Mouse (Mus musculus) CH12.LX (cell line): ENCODE measurements around the gene Zdhhc21. TPM values are rescaled to one million over a fixed set of nuclear protein-coding genes. Genes with fewer than 3 reads are reported as not detected.

Experiments
- DNase-seq: peaks from one replicate; pipeline ENCODE4 v3.0.0-alpha.2; 2013; ENCODE audit errors: extremely low read depth
- H3K27ac ChIP-seq: 2 replicates; pipeline ENCODE4 v1.5.1; 2012; ENCODE audit warnings: low read depth, mild to moderate bottlenecking, control low read depth, moderate library complexity; ENCODE audit not compliant: insufficient read depth
- H3K27me3 ChIP-seq: replicated peaks from 2 replicates; pipeline ENCODE3; 2012; ENCODE audit warnings: inconsistent platforms
- H3K36me3 ChIP-seq, 2 experiments: replicated peaks in 1 of 2; 2 replicates each; pipeline versions ENCODE3 to v1.6.1; 2012; ENCODE audit warnings: inconsistent platforms in 1 of 2, low read length in 1 of 2, mild to moderate bottlenecking in 1 of 2, mixed read lengths in 1 of 2, moderate library complexity in 1 of 2; ENCODE audit not compliant: control insufficient read depth in 1 of 2, insufficient read depth in 1 of 2
- H3K4me1 ChIP-seq, 2 experiments: 2 replicates each; pipeline ENCODE4 v1.6.1; 2012; ENCODE audit warnings: inconsistent platforms in 1 of 2, moderate library complexity in 1 of 2; ENCODE audit not compliant: insufficient read depth in 2 of 2, control insufficient read depth in 1 of 2
- H3K4me2 ChIP-seq: 2 replicates; pipeline ENCODE4 v1.6.1; 2012; ENCODE audit warnings: low read depth, mild to moderate bottlenecking, control low read depth; ENCODE audit not compliant: poor library complexity, insufficient read depth, severe bottlenecking
- H3K4me3 ChIP-seq, 3 experiments: fragments of 150-350 bp in 1 of 3; sonication (generic) in 1 of 3; replicated peaks in 1 of 3; 2 replicates each; pipeline versions ENCODE3 to v1.5.1; 2011 to 2012; ENCODE audit warnings: low read depth in 2 of 3, low read length in 2 of 3, mild to moderate bottlenecking in 2 of 3, moderate library complexity in 2 of 3, control low read depth in 1 of 3, improper control_type of control experiment in 1 of 3, inconsistent platforms in 1 of 3, mixed read lengths in 1 of 3; ENCODE audit not compliant: poor library complexity in 1 of 3
- H3K79me2 ChIP-seq: replicated peaks from 2 replicates; pipeline ENCODE4 v1.6.1; 2012; ENCODE audit warnings: mild to moderate bottlenecking, moderate library complexity; ENCODE audit not compliant: control insufficient read depth, poor library complexity, insufficient read depth, severe bottlenecking; ENCODE audit errors: extremely low read depth
- H3K9ac ChIP-seq: 2 replicates; pipeline ENCODE4 v1.6.1; 2012; ENCODE audit warnings: low read depth, mild to moderate bottlenecking, control low read depth, moderate library complexity; ENCODE audit not compliant: insufficient read depth
- H3K9me3 ChIP-seq: replicated peaks from 2 replicates; pipeline ENCODE3; 2012; ENCODE audit warnings: low read length, inconsistent platforms, mixed read lengths
- CHD1 ChIP-seq: IDR thresholded peaks from 2 replicates; pipeline ENCODE4 v1.6.1; 2012; ENCODE audit warnings: low read depth, low read length, improper control_type of control experiment, inconsistent platforms
- CHD2 ChIP-seq: IDR thresholded peaks from 2 replicates; pipeline ENCODE4 v1.6.1; 2011; ENCODE audit warnings: low read length, improper control_type of control experiment
- CTCF ChIP-seq, 2 experiments: IDR thresholded peaks in 1 of 2; conservative IDR thresholded peaks in 1 of 2; 2 replicates each; pipeline ENCODE4 v1.5.1; 2011 to 2012; ENCODE audit warnings: low read depth in 2 of 2, low read length in 2 of 2, improper control_type of control experiment in 1 of 2, inconsistent platforms in 1 of 2, mild to moderate bottlenecking in 1 of 2, moderate library complexity in 1 of 2
- E2F4 ChIP-seq: IDR thresholded peaks from 2 replicates; pipeline ENCODE4 v1.6.1; 2011; ENCODE audit warnings: low read depth, low read length, improper control_type of control experiment; ENCODE audit not compliant: insufficient replicate concordance
- ELF1 ChIP-seq: IDR thresholded peaks from 2 replicates; pipeline ENCODE4 v1.6.1; 2014; ENCODE audit warnings: low read depth, mild to moderate bottlenecking, inconsistent platforms, low read length, improper control_type of control experiment
- ETS1 ChIP-seq: conservative IDR thresholded peaks from 2 replicates; pipeline ENCODE4 v1.6.1; 2012; ENCODE audit warnings: low read depth, mild to moderate bottlenecking, inconsistent platforms, low read length, improper control_type of control experiment, moderate library complexity
- HCFC1 ChIP-seq: IDR thresholded peaks from 2 replicates; pipeline ENCODE4 v1.6.1; 2012; ENCODE audit warnings: low read depth, mild to moderate bottlenecking, inconsistent platforms, low read length, improper control_type of control experiment
- IRF4 ChIP-seq: IDR thresholded peaks from 2 replicates; pipeline ENCODE4 v1.6.1; 2014; ENCODE audit warnings: low read depth, mild to moderate bottlenecking, inconsistent platforms, low read length, improper control_type of control experiment
- JUN ChIP-seq: IDR thresholded peaks from 2 replicates; pipeline ENCODE4 v1.6.1; 2011; ENCODE audit warnings: low read depth, mild to moderate bottlenecking, low read length, improper control_type of control experiment, moderate library complexity; ENCODE audit not compliant: insufficient read depth
- JUND ChIP-seq: conservative IDR thresholded peaks from 2 replicates; pipeline ENCODE4 v1.6.1; 2011; ENCODE audit warnings: low read depth, low read length, improper control_type of control experiment
- KAT2A ChIP-seq: IDR thresholded peaks from 2 replicates; pipeline ENCODE4 v1.6.1; 2012; ENCODE audit warnings: low read length, improper control_type of control experiment, inconsistent platforms; ENCODE audit not compliant: insufficient replicate concordance
- MAX ChIP-seq: IDR thresholded peaks from 2 replicates; pipeline ENCODE4 v1.6.1; 2011; ENCODE audit warnings: low read length, improper control_type of control experiment
- NELFE ChIP-seq: IDR thresholded peaks from 2 replicates; pipeline ENCODE4 v1.6.1; 2011; ENCODE audit warnings: low read depth, low read length, improper control_type of control experiment
- NRF1 ChIP-seq: IDR thresholded peaks from 2 replicates; pipeline ENCODE4 v1.6.1; 2014; ENCODE audit warnings: low read depth, mild to moderate bottlenecking, inconsistent platforms, low read length, improper control_type of control experiment, moderate library complexity
- POLR2A ChIP-seq: IDR thresholded peaks from 2 replicates; pipeline ENCODE4 v1.6.1; 2011; ENCODE audit warnings: low read depth, mild to moderate bottlenecking, improper control_type of control experiment, low read length
- POLR2AphosphoS2 ChIP-seq: IDR thresholded peaks from 2 replicates; pipeline ENCODE4 v1.6.1; 2011; ENCODE audit warnings: low read depth, low read length, improper control_type of control experiment
- SIN3A ChIP-seq: IDR thresholded peaks from 2 replicates; pipeline ENCODE4 v1.6.1; 2012; ENCODE audit warnings: low read length, improper control_type of control experiment, inconsistent platforms
- TBP ChIP-seq: conservative IDR thresholded peaks from 2 replicates; pipeline ENCODE4 v1.6.1; 2011; ENCODE audit warnings: low read depth, low read length, improper control_type of control experiment
- TCF12 ChIP-seq: IDR thresholded peaks from 2 replicates; pipeline ENCODE4 v1.6.1; 2014; ENCODE audit warnings: low read depth, mild to moderate bottlenecking, inconsistent platforms, low read length, improper control_type of control experiment
- UBTF ChIP-seq: IDR thresholded peaks from 2 replicates; pipeline ENCODE4 v1.6.1; 2012; ENCODE audit warnings: low read depth, mild to moderate bottlenecking, inconsistent platforms, low read length, improper control_type of control experiment, moderate library complexity
- USF1 ChIP-seq: IDR thresholded peaks from 2 replicates; pipeline ENCODE4 v1.6.1; 2014; ENCODE audit warnings: low read depth, mild to moderate bottlenecking, inconsistent platforms, low read length, improper control_type of control experiment
- USF2 ChIP-seq: conservative IDR thresholded peaks from 2 replicates; pipeline ENCODE4 v1.6.1; 2011; ENCODE audit warnings: low read depth, low read length, improper control_type of control experiment
- ZC3H11A ChIP-seq: IDR thresholded peaks from 2 replicates; pipeline ENCODE4 v1.6.1; 2012; ENCODE audit warnings: low read depth, mild to moderate bottlenecking, inconsistent platforms, low read length, improper control_type of control experiment
- ZNF384 ChIP-seq: IDR thresholded peaks from 2 replicates; pipeline ENCODE4 v1.6.1; 2012; ENCODE audit warnings: low read depth, low read length, improper control_type of control experiment, inconsistent platforms
- dilution Hi-C: fragments of 300-500 bp; cut with MboI; formaldehyde crosslinking; loops from 2 replicates; pipeline ENCODE4 v1.14.3; 2020; ENCODE audit warnings: low sequenced_read_pairs; ENCODE audit not compliant: extremely low pct_unique_long_range_greater_than_20kb, extremely low pct_ligation_motif_present
- in situ Hi-C: fragments of 300-500 bp; cut with MboI; formaldehyde crosslinking; loops from 3 replicates; pipeline ENCODE4 v1.14.3; 2019; ENCODE audit warnings: low sequenced_read_pairs, low pct_ligation_motif_present, low pct_unique_long_range_greater_than_20kb, mixed read lengths
- polyA plus RNA-seq: library from polyadenylated mRNA; unstranded; fragments of >175 nt; gene quantifications from 2 replicates; pipeline ENCODE4 v1.2.1, GENCODE M21; 2012; ENCODE audit warnings: low read depth; ENCODE audit not compliant: insufficient read length
- total RNA-seq, 2 experiments: library from RNA; depleted of rRNA; stranded (reverse); fragments of 300-350 nt in 1 of 2; fragments of >200 nt in 1 of 2; gene quantifications; 2 replicates each; pipeline ENCODE4 v1.2.3; 2012 to 2014

Gene Zdhhc21
- total RNA-seq (2012; rRNA removed) (8.3 and 10.3 TPM in 2 replicates), total RNA-seq (2014; rRNA removed) (14.0 and 15.0 TPM in 2 replicates), polyA plus RNA-seq (13.7 and 16.1 TPM in 2 replicates)

DNA sequence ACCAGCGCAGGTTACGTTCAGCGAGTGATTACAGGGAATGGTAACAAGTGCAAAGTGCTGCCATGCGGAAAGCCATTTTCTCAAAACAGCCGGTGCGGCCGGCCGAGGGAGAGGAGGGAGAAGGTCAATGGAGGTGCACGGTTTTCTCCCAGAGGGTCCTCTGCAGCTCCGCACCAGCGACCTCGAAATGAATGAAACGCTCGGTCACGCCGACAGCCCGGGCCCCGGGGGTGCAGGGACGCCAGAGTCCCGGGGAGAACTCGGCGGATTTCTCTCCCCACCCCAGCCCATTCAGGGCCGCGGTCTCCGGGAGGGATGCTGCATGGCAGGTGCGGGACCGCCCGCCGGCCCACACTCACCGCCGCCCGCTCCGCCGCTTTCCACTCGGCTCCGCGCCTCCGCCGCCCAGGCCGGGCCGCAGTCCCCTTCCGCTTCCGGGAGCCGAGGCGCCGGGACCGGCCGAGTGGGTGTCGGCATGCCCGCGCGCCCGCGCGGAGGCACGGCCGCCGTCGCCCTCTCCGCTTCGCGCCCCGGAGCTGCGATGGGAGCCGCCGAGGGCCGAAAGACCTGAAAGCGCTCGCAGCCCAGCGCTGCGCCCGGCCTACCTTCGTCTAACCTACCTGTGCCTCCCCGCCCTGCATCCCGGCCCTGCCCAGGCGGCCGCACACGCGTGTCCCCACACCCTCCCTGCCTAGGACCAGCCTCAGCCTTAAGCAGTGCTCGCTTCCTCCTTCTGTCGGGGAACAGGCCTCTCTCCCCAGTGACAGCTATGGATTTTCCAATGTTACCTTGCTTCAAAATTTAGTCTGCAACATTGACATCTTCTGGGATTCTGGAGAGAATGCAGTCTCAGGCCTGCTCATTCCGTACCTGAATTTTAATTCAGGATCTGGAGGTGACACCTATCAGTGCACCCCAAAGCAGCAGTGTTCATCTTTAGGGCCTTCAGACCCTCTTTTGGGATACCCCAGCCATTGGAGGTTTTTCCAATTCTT lies at the start of gene Zdhhc21:
TSS of gene Zdhhc21 (minus strand) at position 828 of the 995 bp plus-strand sequence.
- H3K36me3 ChIP-seq = peaks cover 0 to 4% of the 10 kb centered on the region in 2 experiments
- H3K27me3 ChIP-seq = no peaks in the 10 kb centered on the region
- H3K9me3 ChIP-seq = no peaks in the 10 kb centered on the region
- H3K4me2 ChIP-seq = peak within 1 kb of the TSS; percentile 98
- peak within 1 kb of the TSS; percentile 90 for H3K9ac ChIP-seq
- H3K4me3 ChIP-seq = peak within 1 kb of the TSS; percentile 67 to 84 (median 78)
- TF ChIP-seq SIN3A (peak; percentile 43; the same call in 1 of the 2 replicates), USF1 (no peak), UBTF (peak; percentile 95), HCFC1 (peak; percentile 34), ZC3H11A (no peak), ETS1 (no peak), MAX (peak; percentile 28; the same call in 1 of the 2 replicates), E2F4 (no peak), TCF12 (0 out of 2 replicates have a peak, but pooled peaks have one; percentile 17), POLR2A (peak; percentile 81), CHD2 (no peak), KAT2A (no peak), CTCF (conservative IDR thresholded peaks at IDR 0.05 in 1 of 2, IDR thresholded peaks at IDR 0.05 in 1 of 2; ENCODE audit: low read depth in 2 of 2, low read length in 2 of 2) (no peak), NRF1 (peak; percentile 71), NELFE (peak; percentile 53), JUN (no peak), ELF1 (peak; percentile 89), ZNF384 (no peak)
- TF ChIP-seq, all 38 proteins: peak for 9
- DNase-seq = peak; percentile 39
- dilution Hi-C loops (no loop called here), in situ Hi-C loops (no loop called here)
- Histone ChIP-seq H3K27ac (0 out of 2 replicates have a peak within 1 kb of the TSS, but pooled peaks have one; percentile 5), H3K4me1 (peaks cover 0 to 30% of the 10 kb centered on the region in 2 experiments; a peak in 2 of 4 replicates), H3K79me2 (peaks cover 20% of the 10 kb centered on the region)

DNA sequence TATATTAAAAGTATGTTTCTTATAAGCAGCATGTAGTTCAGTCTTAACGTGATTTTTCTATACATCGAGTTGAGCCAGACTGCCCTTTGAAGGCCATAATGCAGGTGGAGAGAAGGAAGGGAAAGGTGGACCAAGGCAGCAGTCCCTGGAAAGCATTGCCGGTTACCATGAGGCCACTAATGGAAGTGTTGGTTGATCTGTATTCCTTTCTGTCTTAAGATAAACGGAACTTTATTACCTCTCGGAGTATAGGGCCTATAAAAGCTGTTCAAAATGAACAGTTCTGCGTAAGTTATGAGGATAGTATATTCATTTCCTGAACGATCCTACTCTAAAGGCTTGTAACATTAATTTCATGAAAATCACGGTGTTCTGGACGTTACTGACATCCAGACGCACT lies 35.5 kb upstream of the Zdhhc21 start:
- H3K36me3 ChIP-seq = no peaks in the 10 kb centered on the region
- no peak overlapping the region for H3K9ac ChIP-seq
- H3K4me3 ChIP-seq = no peak overlapping the region
- no peaks in the 10 kb centered on the region for H3K79me2 ChIP-seq
- no peak overlapping the region for H3K4me2 ChIP-seq
- no peak overlapping the region for H3K27ac ChIP-seq
- dilution Hi-C loops = no loop called here
- H3K4me1 ChIP-seq = no peaks in the 10 kb centered on the region
- no peaks in the 10 kb centered on the region for H3K9me3 ChIP-seq
- in situ Hi-C loops = no loop called here
- no peak for DNase-seq
- no peaks in the 10 kb centered on the region for H3K27me3 ChIP-seq
- no peak for TF ChIP-seq CHD1
- no peak for TF ChIP-seq POLR2AphosphoS2
- TF ChIP-seq IRF4 = no peak
- TF ChIP-seq TBP = no peak
- no peak for TF ChIP-seq E2F4
- TF ChIP-seq USF2 = no peak
- TF ChIP-seq JUN = no peak
- TF ChIP-seq JUND = no peak
- TF ChIP-seq HCFC1 = no peak
